Mouse (Mus musculus) embryonic facial prominence, embryonic 15.5 days (tissue): Measurements from ENCODE around the gene Cstf1. TPM values are rescaled to one million over a fixed set of nuclear protein-coding genes. Genes with fewer than 3 reads are reported as not detected.

Source experiments
- ATAC-seq: fragments of 200-750 bp; cut with Nextera tagmentation; 2 replicates; pipeline ENCODE4 v1.8.0; 2017; ENCODE audit warnings: low read depth, moderate TSS enrichment; ENCODE audit not compliant: insufficient number of reproducible peaks, low FRiP score, low TSS enrichment
- H3K27ac ChIP-seq: fragments of 300-500 bp; sonication (generic); replicated peaks from 2 replicates; pipeline ENCODE4 v1.5.1; 2015; ENCODE audit warnings: mild to moderate bottlenecking, inconsistent platforms
- H3K27me3 ChIP-seq: fragments of 300-500 bp; sonication (generic); 2 replicates; pipeline ENCODE4 v1.6.1; 2015; ENCODE audit warnings: inconsistent platforms
- H3K36me3 ChIP-seq: fragments of 300-500 bp; sonication (generic); 2 replicates; pipeline ENCODE4 v1.6.1; 2015; ENCODE audit warnings: mild to moderate bottlenecking, inconsistent platforms
- H3K4me1 ChIP-seq: fragments of 300-500 bp; sonication (generic); 2 replicates; pipeline ENCODE4 v1.6.1; 2015; ENCODE audit warnings: inconsistent platforms
- H3K4me2 ChIP-seq: fragments of 300-500 bp; sonication (generic); replicated peaks from 2 replicates; pipeline ENCODE4 v1.6.1; 2015; ENCODE audit warnings: mild to moderate bottlenecking, inconsistent platforms
- H3K4me3 ChIP-seq: fragments of 300-500 bp; sonication (generic); replicated peaks from 2 replicates; pipeline ENCODE4 v1.5.1; 2015; ENCODE audit warnings: mild to moderate bottlenecking, inconsistent platforms
- H3K9ac ChIP-seq: fragments of 300-500 bp; sonication (generic); 2 replicates; pipeline ENCODE4 v1.6.1; 2015; ENCODE audit warnings: inconsistent platforms
- H3K9me3 ChIP-seq: fragments of 300-500 bp; sonication (generic); replicated peaks from 2 replicates; pipeline ENCODE4 v1.6.1; 2016; ENCODE audit warnings: inconsistent platforms
- WGBS: fragments of 180-500 bp; shearing (Covaris S2); methylation state at CpG from one replicate; pipeline ENCODE4 v1.1.7; 2015; 5-methylcytosine and 5-hydroxymethylcytosine counted together
- polyA plus RNA-seq: library from polyadenylated mRNA; unstranded; fragments of >200 nt; fragmentation: Nextera tagmentation; extraction: Ambion mirVana; gene quantifications from 2 replicates; pipeline ENCODE4 v1.2.1, GENCODE M21; 2015

The Cstf1 gene
- polyA plus RNA-seq = 31.7 and 38.0 TPM in 2 replicates

DNA sequence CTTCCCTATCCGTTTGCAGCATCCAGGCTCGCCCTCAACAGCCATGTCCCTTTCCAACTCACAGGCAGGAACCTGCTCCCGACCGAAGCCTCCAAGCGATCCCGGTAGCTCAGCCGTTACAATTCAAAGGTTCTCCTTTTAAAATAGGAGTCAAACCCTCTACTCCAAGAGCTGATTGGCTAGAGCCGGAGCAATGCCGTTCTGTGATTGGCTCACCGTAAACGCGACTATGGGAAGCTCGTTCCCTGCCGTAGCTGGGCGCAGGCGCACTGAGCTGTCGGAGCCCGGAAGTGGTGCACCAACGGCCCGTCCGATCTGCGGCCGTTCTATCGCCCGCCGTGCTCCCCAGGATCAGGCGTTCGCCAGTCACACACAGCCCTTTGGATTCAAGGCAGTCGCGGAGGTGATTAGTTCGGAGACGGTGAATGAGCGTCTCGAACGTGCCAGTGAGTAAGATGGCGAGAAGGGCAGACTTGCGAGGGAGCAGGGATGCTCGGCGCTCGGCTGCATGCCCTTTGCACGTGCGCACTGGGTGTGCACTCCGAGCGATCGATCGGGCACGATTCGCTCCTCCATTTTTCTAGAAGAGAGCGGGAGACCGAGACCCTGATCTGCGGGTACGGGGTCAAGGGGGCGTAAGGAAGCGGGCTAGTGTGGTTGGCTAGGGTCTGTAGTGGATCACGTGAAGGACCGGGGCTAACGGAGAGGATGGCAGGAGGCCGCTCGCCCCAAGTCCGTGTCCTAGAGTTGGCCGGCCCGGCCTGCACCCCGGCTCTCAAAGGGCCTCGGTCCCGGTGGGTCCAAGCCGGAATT, at the start of gene Cstf1, which contains the start of gene Aurka:
Cstf1 (plus strand) TSS at position 271 of the 813 bp plus-strand sequence.
Aurka (minus strand) TSS at position 125 of the 813 bp plus-strand sequence.
- under 1% methylated on average over 66 of the region's 66 CpGs for WGBS
- ATAC-seq = peak; percentile 97
- Histone ChIP-seq H3K4me1 (peaks cover 26% of the 10 kb centered on the region), H3K27ac (peak within 1 kb of the TSS; percentile 90), H3K4me2 (peak within 1 kb of the TSS; percentile 78), H3K36me3 (peaks cover 40% of the 10 kb centered on the region), H3K27me3 (no peaks in the 10 kb centered on the region), H3K9ac (peak within 1 kb of the TSS; percentile 88), H3K4me3 (peak within 1 kb of the TSS; percentile 79), H3K9me3 (no peaks in the 10 kb centered on the region)

DNA sequence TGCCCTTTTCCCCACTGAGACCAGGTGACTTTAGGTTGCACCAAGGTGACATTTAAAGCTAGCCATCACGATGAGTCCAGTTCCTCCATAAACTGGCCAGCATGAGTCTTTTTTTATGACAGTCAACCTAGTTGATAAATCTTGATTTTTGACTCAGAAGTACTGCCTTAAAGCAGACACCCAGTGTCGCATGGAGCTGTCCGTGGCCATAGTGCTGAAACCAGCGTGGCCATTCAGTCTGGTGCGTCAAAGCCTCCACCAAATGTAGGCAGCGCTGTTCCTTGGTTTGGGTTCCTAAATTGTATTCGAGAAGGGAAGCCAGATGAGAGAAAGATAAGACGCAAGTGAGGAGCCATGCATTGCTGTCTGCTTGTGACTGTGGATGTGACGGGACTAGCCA, 49.6 kb upstream of the Cstf1 start:
- H3K4me3 ChIP-seq = no peak overlapping the region
- H3K4me2 ChIP-seq = no peak overlapping the region
- WGBS = 13% methylated on average over 9 of the region's 9 CpGs
- H3K27me3 ChIP-seq = no peaks in the 10 kb centered on the region; the same call in 1 of the 2 replicates
- H3K9me3 ChIP-seq = no peaks in the 10 kb centered on the region
- no peaks in the 10 kb centered on the region for H3K4me1 ChIP-seq
- ATAC-seq = no peak
- no peak overlapping the region for H3K9ac ChIP-seq
- H3K36me3 ChIP-seq = no peaks in the 10 kb centered on the region
- H3K27ac ChIP-seq = no peak overlapping the region

DNA sequence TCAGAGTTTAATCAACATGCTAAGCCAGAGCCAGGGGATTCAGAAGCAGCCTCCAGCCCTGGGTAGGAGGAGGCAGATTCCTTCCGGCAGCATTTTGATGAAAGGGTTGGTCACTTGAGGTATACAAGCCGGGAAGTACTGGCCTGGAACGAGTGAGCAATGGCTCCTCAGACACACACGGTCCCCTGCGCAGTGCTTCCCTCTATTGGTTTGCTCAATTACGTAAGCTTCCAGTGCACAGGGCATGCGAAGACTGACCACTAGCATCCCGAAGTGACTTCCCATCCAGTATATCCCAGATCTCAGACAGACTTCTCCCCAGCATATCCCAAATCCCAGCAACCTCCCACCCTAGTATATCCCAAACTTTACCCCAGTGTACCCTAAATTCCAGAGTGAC, 42.2 kb upstream of the Cstf1 start:
- WGBS = 51% methylated on average over 8 of the region's 8 CpGs
- Histone ChIP-seq H3K27me3 (peaks cover 17% of the 10 kb centered on the region), H3K9ac (no peak overlapping the region), H3K36me3 (no peaks in the 10 kb centered on the region), H3K4me3 (no peak overlapping the region), H3K27ac (no peak overlapping the region), H3K9me3 (no peaks in the 10 kb centered on the region), H3K4me2 (no peak overlapping the region), H3K4me1 (peaks cover 5% of the 10 kb centered on the region)
- ATAC-seq = no peak

- H3K4me2 ChIP-seq = no peak overlapping the region
Measured at GRCm38 (mm10) chr2:172329179-172329578, 41.3 kb upstream of the Cstf1 start.

GRCm38 (mm10) chr2:172338206-172338942, 32.1 kb upstream of the Cstf1 start:
- no peaks in the 10 kb centered on the region for H3K27me3 ChIP-seq
- no peak overlapping the region for H3K4me3 ChIP-seq
- H3K36me3 ChIP-seq = no peaks in the 10 kb centered on the region
- H3K9ac ChIP-seq = no peak overlapping the region
- no peak overlapping the region for H3K27ac ChIP-seq
- H3K4me1 ChIP-seq = no peaks in the 10 kb centered on the region
- ATAC-seq = no peak
- 45% methylated on average over 19 of the region's 19 CpGs for WGBS
- H3K9me3 ChIP-seq = no peaks in the 10 kb centered on the region
- H3K4me2 ChIP-seq = no peak overlapping the region

More at GRCm38 (mm10) chr2:172329179-172329578, 41.3 kb upstream of the Cstf1 start:
- no peaks in the 10 kb centered on the region for H3K9me3 ChIP-seq
- H3K36me3 ChIP-seq = no peaks in the 10 kb centered on the region
- no peak overlapping the region for H3K4me3 ChIP-seq
- WGBS = 8% methylated on average over 13 of the region's 13 CpGs
- H3K9ac ChIP-seq = no peak overlapping the region
- ATAC-seq = no peak
- no peak overlapping the region for H3K27ac ChIP-seq
- peaks cover 5% of the 10 kb centered on the region for H3K4me1 ChIP-seq
- peaks cover 17% of the 10 kb centered on the region for H3K27me3 ChIP-seq

DNA sequence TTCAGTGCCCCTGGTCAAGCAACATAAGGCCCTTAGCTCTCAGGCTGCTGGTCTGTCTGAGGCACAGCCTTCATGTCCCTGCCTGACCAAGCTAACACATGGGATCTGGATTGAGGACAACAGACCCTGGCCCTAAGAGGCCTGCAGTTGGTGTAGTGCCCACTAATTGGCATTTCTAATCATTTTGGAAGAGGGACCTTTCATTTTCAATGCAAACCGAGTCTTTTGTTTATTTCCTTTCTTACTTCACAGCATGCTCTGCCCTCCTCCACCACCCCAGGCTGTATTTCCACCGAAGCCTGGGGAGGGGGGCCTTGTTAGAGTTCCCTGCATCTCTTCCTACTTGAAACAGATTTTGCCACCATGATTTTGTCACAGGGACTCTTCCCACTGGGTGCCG, 29.5 kb upstream of the Cstf1 start:
- WGBS = 37% methylated on average over 3 of the region's 3 CpGs
- Histone ChIP-seq H3K27me3 (no peaks in the 10 kb centered on the region), H3K36me3 (no peaks in the 10 kb centered on the region), H3K4me1 (peaks cover 12% of the 10 kb centered on the region), H3K9ac (no peak overlapping the region), H3K4me3 (no peak overlapping the region), H3K4me2 (no peak overlapping the region), H3K9me3 (no peaks in the 10 kb centered on the region), H3K27ac (no peak overlapping the region)
- ATAC-seq = no peak

GRCm38 (mm10) chr2:172341606-172342005, 28.9 kb upstream of the Cstf1 start:
- ATAC-seq = no peak
- H3K4me1 ChIP-seq = peaks cover 15% of the 10 kb centered on the region
- WGBS = 44% methylated on average over 5 of the region's 5 CpGs
- H3K27me3 ChIP-seq = no peaks in the 10 kb centered on the region
- H3K4me2 ChIP-seq = no peak overlapping the region
- H3K9me3 ChIP-seq = no peaks in the 10 kb centered on the region
- no peak overlapping the region for H3K27ac ChIP-seq
- no peak overlapping the region for H3K9ac ChIP-seq
- H3K4me3 ChIP-seq = no peak overlapping the region
- H3K36me3 ChIP-seq = no peaks in the 10 kb centered on the region

GRCm38 (mm10) chr2:172343751-172344150, 26.7 kb upstream of the Cstf1 start:
- 80% methylated on average over 7 of the region's 7 CpGs for WGBS
- ATAC-seq = no peak
- H3K27me3 ChIP-seq = no peaks in the 10 kb centered on the region
- no peak overlapping the region for H3K9ac ChIP-seq
- H3K36me3 ChIP-seq = no peaks in the 10 kb centered on the region
- H3K4me2 ChIP-seq = no peak overlapping the region
- no peaks in the 10 kb centered on the region for H3K9me3 ChIP-seq
- H3K4me1 ChIP-seq = peaks cover 21% of the 10 kb centered on the region
- H3K4me3 ChIP-seq = no peak overlapping the region
- no peak overlapping the region for H3K27ac ChIP-seq

DNA sequence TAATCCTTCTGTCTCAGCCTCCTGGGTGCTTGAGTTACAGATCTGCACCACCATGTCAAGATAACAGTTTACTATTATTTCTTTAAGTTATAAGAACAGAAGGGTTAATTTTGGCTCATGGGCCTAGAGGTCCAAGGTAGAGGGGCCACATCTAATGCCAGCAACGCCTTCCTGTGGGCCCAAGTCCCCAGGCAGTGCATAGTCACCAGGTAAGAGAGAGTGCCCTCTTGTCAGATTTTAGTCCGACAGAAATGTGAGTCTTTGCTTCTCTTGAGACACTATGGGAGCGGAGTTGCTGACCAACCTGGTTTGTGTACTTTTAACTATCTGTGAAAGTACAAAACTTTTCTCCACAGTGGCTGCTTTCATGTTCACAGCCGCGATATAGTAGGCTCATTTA, 25.8 kb upstream of the Cstf1 start:
- ATAC-seq = no peak
- Histone ChIP-seq H3K4me3 (peak overlapping the region; percentile 62), H3K27ac (peak overlapping the region; percentile 58), H3K27me3 (no peaks in the 10 kb centered on the region), H3K4me1 (peaks cover 21% of the 10 kb centered on the region), H3K9me3 (no peaks in the 10 kb centered on the region), H3K36me3 (no peaks in the 10 kb centered on the region), H3K4me2 (peak overlapping the region; percentile 98), H3K9ac (no peak overlapping the region)
- 24% methylated on average over 5 of the region's 5 CpGs for WGBS

DNA sequence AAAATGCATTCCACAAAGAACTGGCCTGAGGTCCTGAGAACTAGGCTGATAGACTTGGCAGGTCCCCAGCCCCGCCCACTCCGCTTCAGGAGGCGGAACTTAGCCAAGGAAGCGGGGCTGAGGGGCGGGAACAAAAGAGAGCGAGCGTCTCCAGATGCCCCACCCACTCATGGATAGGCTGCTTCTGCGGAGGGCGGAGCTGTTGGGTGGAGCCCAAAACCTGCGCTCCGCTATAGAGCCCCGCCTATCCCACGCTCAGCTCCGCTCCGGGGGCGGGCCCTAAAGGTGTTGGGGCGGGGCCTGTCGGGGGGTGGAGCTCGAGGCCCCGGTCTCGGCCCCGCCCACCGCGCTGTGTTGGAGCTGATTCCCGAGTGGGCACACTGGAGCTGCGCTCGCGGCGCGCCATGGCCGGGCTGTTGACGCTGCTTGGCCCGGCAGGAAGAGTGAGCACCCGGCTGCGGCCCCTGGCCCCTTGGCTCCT, 25.2 kb upstream of the Cstf1 start, which contains the start of gene Fam210b:
Fam210b (plus strand) TSS at position 308 of the 481 bp plus-strand sequence.
- no peaks in the 10 kb centered on the region for H3K36me3 ChIP-seq
- peak within 1 kb of the TSS; percentile 65 for H3K27ac ChIP-seq
- ATAC-seq = peak; percentile 97
- no peaks in the 10 kb centered on the region for H3K9me3 ChIP-seq
- no peaks in the 10 kb centered on the region for H3K27me3 ChIP-seq
- peak within 1 kb of the TSS; percentile 62 for H3K4me3 ChIP-seq
- peak within 1 kb of the TSS; percentile 98 for H3K4me2 ChIP-seq
- H3K4me1 ChIP-seq = peaks cover 21% of the 10 kb centered on the region
- 0% methylated on average over 35 of the region's 35 CpGs for WGBS
- H3K9ac ChIP-seq = peak within 1 kb of the TSS; percentile 45
